Mouse (Mus musculus) retina, postnatal 7 days (tissue): ENCODE data around the gene Rhot2.

Experiments
- DNase-seq: peaks from one replicate; pipeline ENCODE4 v3.0.0-alpha.2; 2012; ENCODE audit warnings: low read depth, low spot score

Gene Rhot2

DNA sequence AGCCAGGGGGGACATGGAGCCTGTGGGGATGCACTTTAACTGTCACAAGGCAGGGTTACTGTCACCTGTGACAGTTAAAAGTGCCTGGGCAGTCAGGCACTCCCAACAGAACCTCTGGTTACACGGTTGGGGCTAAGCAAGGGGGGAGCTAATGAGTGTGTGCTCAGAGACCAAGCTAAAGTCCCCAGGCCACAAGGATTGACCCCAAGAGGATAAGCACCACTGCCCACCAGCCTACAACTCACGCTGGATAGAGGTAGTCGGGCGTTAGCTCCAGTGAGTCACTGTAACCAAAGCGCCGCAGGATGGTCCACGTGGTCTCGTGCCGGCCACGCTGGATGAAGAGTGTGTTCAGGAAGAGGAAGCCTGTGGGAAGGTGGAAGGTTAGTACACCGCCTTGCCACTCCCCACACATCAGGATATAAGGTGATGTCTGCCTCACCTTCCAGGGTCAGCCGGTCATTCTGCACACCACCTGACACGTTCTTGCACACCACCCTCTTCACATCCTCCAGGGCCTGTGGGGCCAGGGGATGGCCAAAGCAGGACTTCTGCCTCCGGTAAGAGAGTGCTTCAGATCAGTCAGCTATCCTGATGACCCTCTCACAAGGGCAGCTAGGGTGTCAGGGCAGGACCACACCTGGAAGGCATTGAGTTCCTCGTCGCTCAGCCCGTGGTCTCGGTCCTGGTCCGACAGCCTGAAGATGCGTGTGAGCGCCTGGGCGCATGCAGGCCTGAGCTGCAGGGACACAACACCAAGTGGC, 3.4 kb downstream of the Rhot2 start, which contains the start of gene Gm20683:
TSS of gene Gm20683 (minus strand) at position 647 of the 764 bp plus-strand sequence.
- no peak for DNase-seq

DNA sequence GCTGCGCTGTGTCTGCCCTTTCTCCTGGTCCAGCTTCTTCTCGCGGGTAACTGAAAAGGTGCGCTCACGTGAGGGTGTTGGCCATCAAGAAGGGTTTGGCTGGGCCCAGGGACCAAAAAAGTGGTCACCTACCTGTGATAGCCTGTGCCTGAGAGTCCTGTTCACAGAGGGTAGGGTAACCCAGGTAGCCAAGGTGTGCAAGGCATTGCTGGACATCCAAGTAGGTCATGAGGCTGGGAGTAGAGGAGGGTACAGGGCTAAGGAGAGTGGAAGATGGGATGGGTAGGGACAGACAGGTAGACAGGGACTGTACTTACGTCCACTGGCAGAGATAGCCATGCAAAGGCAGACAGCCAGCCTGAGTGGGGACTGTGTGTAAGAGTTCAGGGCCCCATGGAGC, 4.1 kb downstream of the Rhot2 start:
- DNase-seq, result no peak

DNA sequence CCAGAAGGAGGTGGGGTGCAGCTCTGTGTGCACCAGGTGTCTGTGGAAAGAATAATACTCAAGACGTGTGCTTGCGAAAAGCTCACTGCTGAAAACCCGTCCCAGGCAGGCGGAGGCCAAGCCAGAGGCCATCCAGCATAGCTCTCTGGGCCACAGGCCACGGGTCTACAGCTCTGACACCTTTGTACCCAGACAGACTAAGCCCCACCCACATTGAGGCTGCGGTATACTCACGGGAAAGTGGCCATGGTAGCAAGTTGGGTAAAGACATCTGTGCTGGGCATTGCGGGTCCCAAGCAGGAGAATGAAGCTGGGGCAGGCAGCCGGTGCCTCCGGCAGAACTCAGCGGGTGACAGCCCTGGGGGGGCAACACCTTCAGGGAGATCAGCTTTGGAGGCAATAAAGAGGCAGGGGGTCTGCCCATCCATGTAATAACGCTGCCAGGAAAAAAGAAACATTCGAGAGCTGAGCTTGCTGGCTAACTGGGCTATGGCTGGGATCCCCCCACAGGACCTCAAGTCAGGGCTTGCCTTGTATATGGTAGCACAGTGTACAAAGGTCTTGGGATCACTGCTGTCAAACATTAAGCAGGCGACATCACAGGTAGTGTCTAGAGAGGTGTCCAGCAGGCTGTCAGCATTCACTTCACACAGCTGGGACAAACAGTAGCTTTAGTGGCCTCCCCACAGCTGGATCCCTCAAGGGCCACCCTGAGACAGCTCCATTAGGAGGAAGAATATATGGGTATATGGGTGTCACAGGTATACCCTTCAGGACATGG, 5.0 kb downstream of the Rhot2 start:
- no peak for DNase-seq

DNA sequence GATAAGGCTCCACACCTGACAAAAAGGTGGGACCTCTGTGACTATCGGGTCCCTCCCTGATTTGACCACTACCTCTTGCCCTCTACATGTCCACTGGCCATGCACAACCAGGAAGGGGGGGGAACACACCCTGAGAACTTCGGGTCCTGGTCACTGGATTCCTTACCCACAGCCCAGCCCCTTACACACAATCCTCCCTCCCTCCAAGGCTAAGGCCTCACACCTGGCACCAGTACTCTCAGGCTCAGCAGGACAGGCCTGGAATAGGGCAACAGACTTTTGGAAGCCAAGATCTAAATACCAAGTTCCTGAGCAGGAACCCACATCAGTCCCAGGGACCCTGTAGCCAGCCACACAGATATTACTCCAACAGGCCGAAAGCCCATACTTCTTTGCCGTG, 5.7 kb downstream of the Rhot2 start:
- no peak for DNase-seq

DNA sequence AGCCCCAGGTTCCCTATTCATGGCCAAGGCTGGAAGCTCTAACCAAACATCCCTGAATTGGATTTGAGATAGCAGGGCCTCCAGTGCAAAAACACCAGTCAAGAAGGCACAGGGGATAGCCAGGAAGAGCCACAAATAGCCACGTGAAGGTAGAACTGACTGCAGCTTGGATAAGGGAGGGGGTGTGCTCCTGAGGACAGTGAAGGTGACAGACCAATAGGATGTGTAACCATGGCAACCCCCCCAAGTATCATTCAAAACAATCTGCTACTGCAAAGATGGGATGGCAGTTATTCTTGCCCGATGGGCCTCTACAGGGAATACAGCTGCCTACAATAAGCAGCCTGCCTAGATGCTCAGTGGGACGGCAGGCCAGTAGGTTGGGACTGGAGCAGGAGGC, 7.1 kb downstream of the Rhot2 start:
- DNase-seq, result no peak

DNA sequence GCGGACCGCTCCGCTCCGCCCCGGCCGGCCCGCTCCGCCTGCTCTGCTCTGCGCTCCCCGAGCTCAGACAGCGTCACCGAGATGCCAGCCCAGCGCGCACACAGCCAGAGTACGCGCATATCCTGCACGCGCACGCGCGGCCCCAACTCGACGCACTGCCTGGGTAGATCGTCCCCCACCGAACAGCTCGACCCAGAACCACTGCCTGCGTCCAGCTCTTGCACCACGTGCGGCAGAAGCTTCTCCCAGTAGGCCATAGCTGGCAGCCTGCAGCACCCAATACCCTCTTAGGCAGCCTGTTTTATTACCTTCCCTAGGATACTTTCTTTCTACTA, 7.6 kb downstream of the Rhot2 start, which contains the start of gene Rhbdl1:
TSS of gene Rhbdl1 (minus strand) at position 220 of the 335 bp plus-strand sequence.
- DNase-seq, result no peak

DNA sequence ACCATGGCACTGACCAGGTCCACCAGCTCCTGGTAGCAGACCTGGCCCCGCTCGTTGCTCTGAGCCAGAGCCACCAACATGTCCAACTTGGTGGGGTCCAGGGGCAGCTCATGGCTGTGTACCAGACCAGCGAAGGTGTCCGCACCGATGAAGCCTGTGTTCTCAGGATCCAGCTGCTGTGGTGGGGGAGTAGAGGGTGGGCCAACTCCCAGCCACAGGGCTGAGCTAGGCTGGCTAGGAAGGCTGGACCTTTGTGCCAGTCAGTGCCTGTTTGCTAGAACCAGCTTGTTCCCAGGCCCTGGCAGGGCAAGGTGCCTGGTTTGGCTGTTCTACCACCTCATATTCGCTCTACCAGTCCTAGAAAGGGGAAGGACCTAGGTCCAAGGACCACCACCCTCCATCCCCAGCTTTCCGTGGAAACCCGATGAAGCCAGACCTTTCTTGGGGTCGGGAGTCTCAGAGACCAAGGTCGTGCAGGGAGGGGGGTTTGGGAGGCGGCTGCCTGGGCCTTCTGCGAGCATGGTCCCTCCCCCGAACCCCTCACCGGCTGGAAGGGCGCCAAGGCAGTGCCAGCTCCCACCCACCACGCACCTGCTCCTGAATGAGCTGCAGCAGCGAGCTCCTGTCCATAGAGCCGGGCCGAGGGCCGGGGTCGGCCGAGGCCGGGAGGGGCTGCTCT, 8.1 kb downstream of the Rhot2 start:
- DNase-seq, result no peak

DNA sequence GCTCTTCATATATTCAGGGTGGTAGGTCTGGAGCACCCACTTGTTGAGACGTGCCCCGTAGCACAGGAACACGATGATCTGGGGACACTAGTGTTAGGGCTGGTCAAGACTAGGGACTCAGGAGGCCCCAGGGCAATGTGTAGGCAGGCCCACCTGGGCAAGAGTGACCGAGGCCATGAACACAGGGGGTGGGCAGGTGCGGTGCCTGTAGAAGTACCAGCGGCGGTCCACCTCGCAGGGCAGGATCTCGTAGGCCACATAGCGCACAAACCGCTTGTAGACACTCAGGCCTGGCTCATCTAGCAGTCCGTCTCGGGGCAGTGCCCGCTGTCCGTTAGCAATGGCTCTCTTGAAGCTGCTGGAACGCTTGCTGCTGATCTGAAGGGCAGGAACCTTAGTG, 8.8 kb downstream of the Rhot2 start:
- no peak for DNase-seq

DNA sequence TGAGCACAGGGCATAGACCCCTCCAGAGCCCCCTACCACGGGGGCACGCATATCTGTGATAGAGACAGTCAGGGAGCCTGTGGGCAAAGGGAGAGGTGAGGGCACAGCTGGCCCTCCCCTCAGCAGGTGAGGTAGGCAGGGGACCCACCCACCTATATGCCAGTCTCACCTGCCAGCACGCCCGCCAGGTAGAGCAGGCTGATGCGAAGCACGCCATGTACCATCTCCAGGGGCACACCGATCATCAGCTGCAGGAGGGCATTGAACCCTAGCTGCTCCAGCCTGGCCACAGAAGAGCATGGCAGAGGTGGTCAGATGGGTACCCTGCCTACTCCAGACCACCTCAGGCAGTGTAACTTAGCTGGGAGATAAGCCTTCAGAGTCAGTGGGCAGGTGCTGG, 9.3 kb downstream of the Rhot2 start:
- no peak for DNase-seq

DNA sequence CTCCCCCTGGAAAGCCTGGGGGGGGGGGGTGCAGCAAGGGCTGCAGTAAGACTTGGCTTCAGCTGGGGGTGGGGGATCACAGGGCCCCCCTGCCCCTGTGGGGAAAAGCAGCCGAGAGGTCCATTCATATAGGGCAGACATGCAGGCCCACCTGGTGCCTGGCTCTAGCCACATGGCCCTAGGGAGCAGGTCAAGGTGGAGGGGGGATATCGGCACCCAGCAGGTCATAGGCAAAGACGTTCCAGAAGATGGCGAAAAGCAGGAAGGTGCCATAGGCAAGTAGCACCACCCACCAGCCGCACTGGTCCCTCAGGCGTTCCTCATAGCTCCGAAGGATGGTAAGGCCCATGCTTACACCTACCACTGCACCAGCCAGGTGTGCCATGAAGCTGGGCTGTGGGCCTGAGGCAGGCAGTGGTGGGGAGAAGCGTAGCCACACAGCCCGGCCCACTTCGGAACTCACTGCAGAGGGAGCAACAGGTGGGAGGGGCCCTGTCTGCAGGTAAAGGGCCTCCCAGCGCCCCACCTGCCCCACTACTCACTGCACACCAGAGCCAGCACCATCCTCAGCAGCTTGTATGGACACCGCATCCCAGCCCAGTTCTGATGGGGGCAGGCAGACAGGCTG, 9.9 kb downstream of the Rhot2 start:
- no peak for DNase-seq

DNA sequence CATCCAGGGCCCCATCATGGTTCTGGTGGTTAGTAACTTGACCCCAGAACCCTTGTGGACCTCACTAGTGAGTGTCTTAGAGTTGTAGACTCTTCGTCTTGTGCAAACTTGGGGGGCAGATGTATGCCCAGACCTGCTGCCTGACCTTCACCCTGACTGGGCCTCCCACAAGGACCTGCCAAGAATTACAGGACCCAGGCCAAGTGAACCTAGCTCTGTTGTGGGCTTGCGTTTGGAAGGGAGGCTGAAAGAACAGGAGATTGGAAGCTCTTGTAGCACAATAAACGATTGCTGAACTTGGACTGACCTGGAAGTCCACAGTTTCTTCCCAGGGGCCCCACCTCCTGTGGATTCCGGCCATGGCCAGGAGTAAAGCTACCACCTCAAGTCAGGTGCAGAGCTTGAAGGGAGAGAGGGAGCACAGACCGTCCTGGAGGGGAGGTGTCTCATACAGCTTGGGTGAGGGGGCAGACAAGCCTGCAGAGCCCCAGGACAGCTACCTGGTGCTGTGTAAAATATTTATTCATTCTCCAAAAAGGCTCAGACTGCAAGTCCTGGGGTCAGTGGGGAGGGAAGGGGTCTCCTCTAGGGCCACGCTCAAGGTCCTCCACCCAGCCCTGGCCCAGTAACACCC, 10.6 kb downstream of the Rhot2 start:
- DNase-seq, result no peak

DNA sequence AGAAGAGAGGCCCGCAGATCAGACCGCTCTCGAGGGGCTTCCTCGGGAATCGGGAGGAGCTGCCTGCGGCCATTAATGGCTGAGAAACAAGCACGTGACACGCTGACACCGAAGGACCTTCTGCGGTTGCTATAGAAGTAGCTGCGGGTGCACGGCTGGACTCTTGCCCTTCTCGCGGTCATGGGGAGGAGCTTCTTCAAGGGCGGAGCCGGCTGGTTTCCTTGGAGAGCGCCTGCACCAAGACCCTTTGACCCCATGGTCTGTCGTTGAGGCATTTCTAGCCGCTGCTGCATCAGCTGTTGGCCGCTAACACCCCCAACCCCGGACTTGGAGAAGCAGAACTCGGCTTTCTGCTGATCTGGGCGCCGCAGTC, 11.4 kb downstream of the Rhot2 start, which contains the start of gene Stub1:
TSS of gene Stub1 (minus strand) at position 114 of the 373 bp plus-strand sequence.
- no peak for DNase-seq

DNA sequence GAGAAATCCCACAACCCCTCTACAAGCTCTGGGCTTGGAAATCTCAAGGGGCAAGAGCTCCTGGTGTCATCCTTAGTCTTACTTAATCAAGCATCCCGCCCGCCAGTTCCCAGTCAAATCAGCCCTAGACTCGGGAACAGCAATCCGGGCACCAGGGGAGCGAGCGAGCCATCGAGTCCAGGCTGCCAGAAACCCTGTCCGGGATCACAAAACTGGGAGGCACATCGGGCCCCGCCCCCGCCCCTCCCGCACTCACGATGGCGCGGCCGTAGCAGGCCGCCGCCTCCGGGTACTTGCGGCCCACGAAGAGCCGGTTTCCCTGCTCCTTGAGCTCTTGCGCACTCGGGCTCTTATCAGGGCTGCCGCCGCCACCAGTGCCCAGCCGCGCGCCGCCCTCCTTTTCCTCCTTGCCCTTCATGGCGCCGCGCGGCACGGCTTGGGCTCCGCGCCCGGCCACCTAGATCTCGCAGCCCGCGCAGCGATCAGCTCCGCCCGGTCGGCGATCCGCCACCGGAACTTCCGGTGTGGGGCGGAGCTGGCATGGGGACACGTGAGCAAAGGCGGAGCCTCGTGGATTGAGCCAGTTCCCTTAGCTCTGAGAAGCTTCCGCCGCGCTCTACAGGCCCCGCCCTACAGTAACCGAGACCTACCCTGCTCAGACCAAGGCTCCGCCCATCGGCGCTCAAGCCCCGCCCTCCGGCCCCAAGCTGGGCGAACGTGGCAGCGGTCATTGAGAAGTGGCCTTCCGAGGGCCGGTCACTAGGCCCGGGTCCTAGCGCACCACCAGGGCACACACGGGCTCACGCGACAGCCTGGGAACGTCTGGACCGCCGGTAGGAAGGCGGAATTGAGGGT, 12.0 kb downstream of the Rhot2 start:
- peak; percentile 98 for DNase-seq

DNA sequence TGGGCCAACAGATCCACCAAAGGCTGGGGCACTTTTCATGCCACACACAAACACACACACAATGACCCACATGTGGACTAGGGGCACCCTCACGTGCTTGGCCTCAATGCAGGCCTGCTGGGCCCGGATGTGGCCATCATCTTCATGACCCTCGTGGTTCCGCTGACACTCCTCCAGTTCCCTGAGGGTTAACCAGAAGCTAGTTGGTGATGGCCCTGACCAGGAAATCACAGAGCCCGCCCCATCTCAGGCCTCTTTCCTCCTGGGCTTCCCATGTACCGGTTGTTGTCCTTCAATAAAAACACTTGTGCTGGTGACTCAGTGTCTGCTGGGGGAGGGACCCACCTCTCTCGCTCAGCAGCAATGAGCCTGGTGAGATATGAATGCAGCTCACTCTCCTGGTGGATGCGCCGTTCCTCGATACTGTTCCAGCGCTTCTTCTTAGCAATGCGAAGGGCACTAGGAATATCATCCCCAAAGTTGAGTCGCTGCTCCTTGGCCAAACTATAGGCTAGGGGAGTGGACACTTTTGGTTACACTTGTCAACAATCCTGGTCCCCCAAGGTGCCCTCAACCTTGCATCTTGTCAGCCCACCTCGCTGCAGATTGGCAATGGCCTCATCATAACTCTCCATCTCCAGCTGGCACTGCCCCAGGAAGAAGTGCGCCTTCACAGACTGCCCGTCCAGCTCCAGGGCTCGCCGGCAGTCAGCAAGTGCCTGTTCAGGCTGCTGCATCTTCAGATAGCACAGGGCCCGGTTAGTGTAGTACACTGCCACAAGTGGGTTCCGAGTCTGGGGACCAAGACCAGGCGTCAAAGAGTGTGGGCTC, 13.0 kb downstream of the Rhot2 start:
- no peak for DNase-seq

DNA sequence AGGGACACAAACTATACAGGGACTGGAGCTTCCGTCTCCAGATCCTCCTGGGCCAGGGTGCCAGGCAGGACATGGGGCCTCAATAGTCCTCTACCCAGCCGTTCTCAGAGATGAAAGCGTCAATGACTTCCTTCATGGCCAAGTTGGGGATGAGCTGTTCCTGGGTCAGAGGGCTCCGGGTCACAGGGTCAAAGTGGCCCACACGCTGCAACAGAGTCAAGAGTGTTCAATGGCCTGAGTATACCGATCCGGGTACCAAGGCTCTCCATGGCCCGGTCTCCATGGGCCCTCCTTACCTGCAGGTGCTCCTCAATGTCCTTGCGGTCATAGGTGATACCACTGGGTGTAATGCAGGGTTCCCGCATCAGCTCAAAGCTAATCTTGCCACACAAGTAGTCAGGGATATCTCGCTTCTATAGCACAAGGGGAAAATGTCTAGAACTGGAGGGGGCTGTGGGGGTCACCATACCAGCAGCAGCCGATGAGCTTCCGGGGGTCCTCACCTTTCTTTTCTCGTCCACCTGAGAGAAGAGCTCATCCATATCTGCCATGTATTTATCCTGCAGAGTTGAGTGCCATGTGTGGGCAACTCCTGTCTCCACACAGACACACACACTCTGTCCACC, 13.7 kb downstream of the Rhot2 start:
- no peak for DNase-seq

DNA sequence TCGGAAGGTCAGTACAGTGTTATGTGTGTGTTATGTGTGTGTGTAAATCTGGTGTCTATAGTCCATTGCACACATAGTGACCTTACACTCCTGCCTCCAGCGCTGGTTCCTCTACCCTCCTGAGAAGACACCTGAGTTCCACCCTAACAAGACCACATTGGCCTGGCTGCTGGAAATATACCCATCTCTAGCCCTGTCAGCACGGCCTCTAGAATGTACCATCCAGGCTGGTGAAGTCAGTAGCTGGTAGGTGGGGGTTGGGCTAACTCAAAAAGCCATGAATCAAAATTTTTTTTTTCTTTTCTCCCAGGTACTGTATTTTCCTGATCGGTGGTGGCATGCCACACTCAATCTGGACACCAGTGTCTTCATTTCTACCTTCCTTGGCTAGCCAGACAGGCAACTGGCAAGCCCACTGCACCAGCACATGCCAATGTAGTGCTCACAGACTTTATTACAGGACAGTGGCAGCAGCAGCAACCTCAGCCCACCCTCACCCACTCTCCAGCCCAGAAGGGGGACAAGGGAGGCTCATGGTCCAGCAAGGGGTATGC, 14.4 kb downstream of the Rhot2 start:
- DNase-seq, result no peak

DNA sequence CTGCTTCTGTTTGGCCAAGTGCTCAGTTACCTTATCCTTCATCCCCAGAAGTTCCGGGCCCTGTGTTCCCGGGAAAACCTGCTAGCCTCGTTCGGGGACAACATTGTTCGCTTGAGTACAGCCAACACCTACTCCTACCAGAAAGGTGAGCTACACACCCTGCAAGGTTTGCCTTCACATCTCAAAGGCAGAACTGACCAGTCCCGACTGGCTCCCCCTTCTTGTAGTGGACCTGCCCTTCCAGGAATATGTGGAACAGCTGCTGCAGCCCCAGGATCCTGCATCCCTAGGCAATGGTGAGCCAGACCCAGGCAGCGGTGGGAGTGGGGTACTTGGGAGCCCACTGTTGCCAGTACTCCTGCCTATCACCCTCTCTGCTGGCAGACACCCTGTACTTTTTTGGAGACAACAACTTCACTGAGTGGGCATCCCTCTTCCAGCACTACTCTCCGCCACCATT, 15.1 kb downstream of the Rhot2 start:
- no peak for DNase-seq

DNA sequence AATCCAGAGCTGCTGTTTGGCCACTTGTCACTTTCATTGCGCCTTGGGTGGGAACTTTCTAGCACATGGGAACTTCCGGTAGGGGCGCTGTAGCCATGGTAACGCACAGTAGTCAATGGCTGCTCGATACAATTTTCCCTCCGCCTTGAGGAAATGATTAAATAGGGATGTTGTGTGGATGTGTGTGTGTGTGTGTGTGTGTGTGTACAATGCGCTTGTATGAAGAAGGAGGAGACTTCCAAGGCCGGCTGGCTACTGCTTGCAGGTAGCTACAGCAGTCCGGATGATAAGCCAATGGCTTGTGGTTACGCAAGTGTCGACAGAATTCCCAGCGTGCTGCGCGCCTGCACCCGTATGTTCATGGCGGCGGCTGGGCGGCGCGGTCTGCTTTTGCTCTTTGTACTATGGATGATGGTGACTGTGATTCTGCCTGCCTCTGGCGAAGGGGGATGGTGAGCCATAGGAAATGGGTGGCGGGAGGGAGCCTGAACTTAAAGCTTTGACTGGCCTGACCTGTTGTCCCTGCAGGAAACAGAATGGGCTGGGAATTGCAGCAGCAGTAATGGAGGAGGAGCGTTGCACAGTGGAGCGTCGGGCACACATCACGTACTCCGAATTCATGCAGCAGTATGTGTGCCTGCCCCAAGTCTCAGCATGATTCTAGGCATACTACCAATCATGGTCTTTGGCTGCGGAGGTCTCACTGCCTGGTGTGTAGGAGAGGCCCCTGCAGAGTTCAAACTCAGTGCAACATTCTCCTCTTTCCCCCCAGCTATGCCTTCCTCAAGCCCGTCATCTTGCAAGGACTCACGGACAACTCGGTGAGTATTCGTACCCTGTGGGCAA, 15.7 kb downstream of the Rhot2 start, which contains the start of gene Jmjd8:
TSS of gene Jmjd8 (plus strand) at position 156 of the 846 bp plus-strand sequence.
- peak; percentile 67 for DNase-seq
